Mouse (Mus musculus): ENCODE results near the gene Flt3. TPM values are rescaled to one million over a fixed set of nuclear protein-coding genes. Genes with fewer than 3 reads are reported as not detected.

Gene Flt3
- polyA plus RNA-seq, 1 experiment = 24.8 TPM

GRCm38 (mm10) chr5:147388376-147389008 lies 11.8 kb downstream of the Flt3 start:
- 77% methylated on average over 9 of the region's 9 CpGs for WGBS
- Histone ChIP-seq H3K27me3 (ENCODE audit: control insufficient read depth, insufficient read depth, low read length) (no peaks in the 10 kb centered on the region), H3K4me3 (replicated peaks; ENCODE audit: insufficient read depth, low read depth, low read length) (no peak overlapping the region), H3K27ac (ENCODE audit: insufficient read depth, low read length) (no peak overlapping the region), H3K4me1 (ENCODE audit: control insufficient read depth, insufficient read depth, low read length) (no peaks in the 10 kb centered on the region)
- TF ChIP-seq CTCF (IDR thresholded peaks at IDR 0.05; ENCODE audit: borderline replicate concordance, insufficient read depth, low read depth, low read length) (no peak), POLR2A (IDR thresholded peaks at IDR 0.05; ENCODE audit: borderline replicate concordance, insufficient read depth, low read length) (no peak)
- DNase-seq = no peak

DNA sequence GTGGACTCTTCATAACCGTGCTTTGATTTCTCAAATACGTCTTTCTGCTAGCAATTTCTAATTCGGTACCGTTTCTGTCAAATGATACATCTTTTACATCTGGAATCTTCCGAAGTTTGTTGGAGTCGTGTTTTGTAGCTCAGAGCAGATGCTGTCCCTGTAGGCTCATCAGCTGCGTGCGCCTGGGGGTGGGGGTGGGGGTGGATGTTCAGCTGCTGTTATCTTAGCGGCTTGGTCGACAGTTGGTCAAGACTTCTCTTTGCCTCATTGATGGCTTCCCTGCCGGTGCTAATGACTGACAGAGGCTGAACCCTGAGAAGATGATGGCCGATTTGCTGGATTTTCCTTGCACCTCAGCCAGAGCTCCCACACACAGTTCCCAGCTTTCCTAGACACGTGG lies 13.4 kb downstream of the Flt3 start:
- no peaks in the 10 kb centered on the region for H3K4me1 ChIP-seq (ENCODE audit: control insufficient read depth, insufficient read depth, low read length)
- no peaks in the 10 kb centered on the region for H3K27me3 ChIP-seq (ENCODE audit: control insufficient read depth, insufficient read depth, low read length)
- WGBS = 85% methylated on average over 13 of the region's 13 CpGs
- no peak overlapping the region for H3K27ac ChIP-seq (ENCODE audit: insufficient read depth, low read length)
- TF ChIP-seq POLR2A (IDR thresholded peaks at IDR 0.05; ENCODE audit: borderline replicate concordance, insufficient read depth, low read length) (no peak), CTCF (IDR thresholded peaks at IDR 0.05; ENCODE audit: borderline replicate concordance, insufficient read depth, low read depth, low read length) (no peak)
- DNase-seq = no peak
- no peak overlapping the region for H3K4me3 ChIP-seq (replicated peaks; ENCODE audit: insufficient read depth, low read depth, low read length)

- Histone ChIP-seq H3K27me3 (ENCODE audit: control insufficient read depth, insufficient read depth, low read length) (no peaks in the 10 kb centered on the region), H3K4me3 (replicated peaks; ENCODE audit: insufficient read depth, low read depth, low read length) (no peak overlapping the region), H3K27ac (ENCODE audit: insufficient read depth, low read length) (no peak overlapping the region), H3K4me1 (ENCODE audit: control insufficient read depth, insufficient read depth, low read length) (no peaks in the 10 kb centered on the region)
- no peak for DNase-seq
- TF ChIP-seq CTCF (IDR thresholded peaks at IDR 0.05; ENCODE audit: borderline replicate concordance, insufficient read depth, low read depth, low read length) = no peak
- WGBS = 90% methylated on average over 10 of the region's 10 CpGs
These were observed 18.9 kb downstream of the Flt3 start for GRCm38 (mm10) chr5:147381396-147381795.

DNA sequence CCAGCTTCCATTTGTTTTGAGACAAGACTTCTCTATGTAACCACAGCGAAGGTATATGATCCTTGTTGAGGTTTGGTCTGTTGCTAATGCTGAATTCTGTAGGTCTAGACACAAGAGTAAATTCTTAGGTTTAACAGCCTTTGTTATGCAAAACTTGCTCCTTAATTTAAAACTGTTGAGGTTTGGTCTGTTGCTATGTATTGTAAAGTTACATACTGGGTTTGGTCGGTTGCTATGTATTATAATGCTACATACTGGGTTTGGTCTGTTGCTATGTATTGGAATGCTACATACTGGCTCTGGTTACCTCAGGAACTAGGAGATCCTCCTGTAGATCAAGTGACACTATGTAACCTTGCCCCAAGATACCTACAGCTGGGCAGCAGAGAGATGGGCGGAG lies 20.8 kb downstream of the Flt3 start:
- 85% methylated on average over 3 of the region's 3 CpGs for WGBS
- Histone ChIP-seq H3K27ac (ENCODE audit: insufficient read depth, low read length) (no peak overlapping the region), H3K27me3 (ENCODE audit: control insufficient read depth, insufficient read depth, low read length) (no peaks in the 10 kb centered on the region), H3K4me1 (ENCODE audit: control insufficient read depth, insufficient read depth, low read length) (no peaks in the 10 kb centered on the region), H3K4me3 (replicated peaks; ENCODE audit: insufficient read depth, low read depth, low read length) (no peak overlapping the region)
- TF ChIP-seq CTCF (IDR thresholded peaks at IDR 0.05; ENCODE audit: borderline replicate concordance, insufficient read depth, low read depth, low read length) = no peak
- TF ChIP-seq POLR2A (IDR thresholded peaks at IDR 0.05; ENCODE audit: borderline replicate concordance, insufficient read depth, low read length) = no peak
- DNase-seq = no peak

GRCm38 (mm10) chr5:147370276-147370675 lies 30.0 kb downstream of the Flt3 start:
- no peaks in the 10 kb centered on the region for H3K27me3 ChIP-seq (ENCODE audit: control insufficient read depth, insufficient read depth, low read length)
- H3K4me3 ChIP-seq (replicated peaks; ENCODE audit: insufficient read depth, low read depth, low read length) = no peak overlapping the region
- WGBS = 57% methylated on average over 8 of the region's 8 CpGs
- H3K4me1 ChIP-seq (ENCODE audit: control insufficient read depth, insufficient read depth, low read length) = no peaks in the 10 kb centered on the region
- TF ChIP-seq POLR2A (IDR thresholded peaks at IDR 0.05; ENCODE audit: borderline replicate concordance, insufficient read depth, low read length) = no peak
- TF ChIP-seq CTCF (IDR thresholded peaks at IDR 0.05; ENCODE audit: borderline replicate concordance, insufficient read depth, low read depth, low read length) = no peak
- no peak overlapping the region for H3K27ac ChIP-seq (ENCODE audit: insufficient read depth, low read length)
- no peak for DNase-seq

GRCm38 (mm10) chr5:147368221-147368620 lies 32.1 kb downstream of the Flt3 start:
- no peaks in the 10 kb centered on the region for H3K27me3 ChIP-seq (ENCODE audit: control insufficient read depth, insufficient read depth, low read length)
- 59% methylated on average over 6 of the region's 6 CpGs for WGBS
- TF ChIP-seq CTCF (IDR thresholded peaks at IDR 0.05; ENCODE audit: borderline replicate concordance, insufficient read depth, low read depth, low read length) = no peak
- TF ChIP-seq POLR2A (IDR thresholded peaks at IDR 0.05; ENCODE audit: borderline replicate concordance, insufficient read depth, low read length) = no peak
- no peak overlapping the region for H3K27ac ChIP-seq (ENCODE audit: insufficient read depth, low read length)
- H3K4me1 ChIP-seq (ENCODE audit: control insufficient read depth, insufficient read depth, low read length) = no peaks in the 10 kb centered on the region
- DNase-seq = no peak
- H3K4me3 ChIP-seq (replicated peaks; ENCODE audit: insufficient read depth, low read depth, low read length) = no peak overlapping the region

- DNase-seq = no peak
- Histone ChIP-seq H3K27me3 (ENCODE audit: control insufficient read depth, insufficient read depth, low read length) (no peaks in the 10 kb centered on the region), H3K4me3 (replicated peaks; ENCODE audit: insufficient read depth, low read depth, low read length) (no peak overlapping the region), H3K27ac (ENCODE audit: insufficient read depth, low read length) (no peak overlapping the region), H3K4me1 (ENCODE audit: control insufficient read depth, insufficient read depth, low read length) (no peaks in the 10 kb centered on the region)
- TF ChIP-seq CTCF (IDR thresholded peaks at IDR 0.05; ENCODE audit: borderline replicate concordance, insufficient read depth, low read depth, low read length) (no peak), POLR2A (IDR thresholded peaks at IDR 0.05; ENCODE audit: borderline replicate concordance, insufficient read depth, low read length) (no peak)
- WGBS = 76% methylated on average over 16 of the region's 16 CpGs
These were observed 34.1 kb downstream of the Flt3 start for GRCm38 (mm10) chr5:147365995-147366765.

DNA sequence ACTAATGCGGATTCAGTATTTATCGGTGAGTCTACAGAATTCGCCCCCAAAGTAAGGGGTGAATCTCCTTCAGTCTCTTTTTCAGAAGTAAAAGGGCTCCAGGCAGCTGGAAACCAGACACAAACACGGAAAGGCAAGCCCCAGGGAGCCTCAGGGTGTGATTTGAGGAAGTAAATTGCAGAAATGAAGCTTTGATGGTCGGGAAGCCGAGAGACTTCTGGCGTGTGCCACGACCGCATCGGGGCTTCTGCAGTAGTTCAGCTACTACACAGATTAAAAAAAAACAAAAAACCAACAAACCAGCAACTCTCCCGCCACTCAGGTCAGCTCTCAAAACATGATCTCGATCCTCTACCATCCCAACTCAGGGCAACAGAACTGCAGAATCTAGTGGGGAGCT lies 37.2 kb downstream of the Flt3 start:
- H3K4me1 ChIP-seq (ENCODE audit: control insufficient read depth, insufficient read depth, low read length) = no peaks in the 10 kb centered on the region
- no peaks in the 10 kb centered on the region for H3K27me3 ChIP-seq (ENCODE audit: control insufficient read depth, insufficient read depth, low read length)
- no peak overlapping the region for H3K27ac ChIP-seq (ENCODE audit: insufficient read depth, low read length)
- H3K4me3 ChIP-seq (replicated peaks; ENCODE audit: insufficient read depth, low read depth, low read length) = no peak overlapping the region
- WGBS = 78% methylated on average over 12 of the region's 12 CpGs
- no peak for DNase-seq
- TF ChIP-seq CTCF (IDR thresholded peaks at IDR 0.05; ENCODE audit: borderline replicate concordance, insufficient read depth, low read depth, low read length) (no peak), POLR2A (IDR thresholded peaks at IDR 0.05; ENCODE audit: borderline replicate concordance, insufficient read depth, low read length) (no peak)

All from cerebellum, adult 2 months (tissue).